Mouse (Mus musculus): Measurements from ENCODE around the gene Chst12.

DNA sequence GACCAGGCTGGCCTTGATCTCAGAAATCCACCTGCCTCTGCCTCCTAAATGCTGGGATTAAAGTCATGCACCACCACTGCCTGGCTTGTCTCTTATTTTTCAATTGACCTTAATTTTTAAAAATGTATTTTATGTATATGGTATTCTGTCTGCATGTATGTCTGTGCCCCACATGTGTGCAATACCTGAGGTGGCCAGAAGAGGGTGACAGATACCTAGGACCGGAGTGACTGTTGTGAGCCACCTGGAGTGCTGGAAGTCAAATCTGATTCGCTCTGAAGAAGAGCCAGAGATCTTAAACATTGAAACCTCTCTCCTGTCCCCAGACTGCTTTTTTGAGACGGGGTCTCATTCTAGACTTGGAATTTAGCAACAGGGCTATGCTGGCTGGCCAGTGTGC lies 33.0 kb upstream of the Chst12 start:
- TF ChIP-seq CTCF (IDR thresholded peaks at IDR 0.05; ENCODE audit: control insufficient read depth, insufficient read depth, insufficient read length) (no peak), USF1 (IDR thresholded peaks at IDR 0.05; ENCODE audit: low read depth) (no peak), MAX (IDR thresholded peaks at IDR 0.05) (no peak), MYOG (IDR thresholded peaks at IDR 0.05; ENCODE audit: control insufficient read depth, extremely low read depth, insufficient read length) (no peak), MYOD1 (IDR thresholded peaks at IDR 0.05; ENCODE audit: control insufficient read depth, insufficient read length, low read depth) (no peak)
